Mouse (Mus musculus) heart, embryonic 11.5 days (tissue): ENCODE measurements at regions not wholly inside any gene's neighbourhood (a gene's known extent, or its start where the extent isn't known, plus 50 kb on each side); places are given as distances from the start of the nearest gene placed in this dataset.
"Not testable (repeated sequence)": the region's sequence is repeated elsewhere in the genome, so short reads cannot be mapped to it uniquely, and the experiment has no call there.

Source experiments
- ATAC-seq: fragments of 200-750 bp; cut with Nextera tagmentation; replicated peaks from 2 replicates; pipeline ENCODE4 v1.8.0; 2017; ENCODE audit warnings: moderate library complexity; ENCODE audit not compliant: insufficient number of reproducible peaks, low FRiP score, low TSS enrichment
- H3K27ac ChIP-seq: fragments of 300-500 bp; sonication (generic); 2 replicates; pipeline ENCODE4 v1.5.1; 2014; ENCODE audit warnings: mild to moderate bottlenecking, low read depth, low read length
- H3K27me3 ChIP-seq: fragments of 300-500 bp; sonication (generic); 2 replicates; pipeline ENCODE4 v1.6.1; 2014; ENCODE audit warnings: mild to moderate bottlenecking, low read length, mixed read lengths; ENCODE audit not compliant: control insufficient read depth, insufficient read depth
- H3K36me3 ChIP-seq: fragments of 300-500 bp; sonication (generic); 2 replicates; pipeline ENCODE4 v1.6.1; 2014; ENCODE audit warnings: mild to moderate bottlenecking, low read length, moderate library complexity, mixed read lengths; ENCODE audit not compliant: control insufficient read depth, insufficient read depth
- H3K4me1 ChIP-seq: fragments of 300-500 bp; sonication (generic); 2 replicates; pipeline ENCODE4 v1.6.1; 2014; ENCODE audit warnings: low read length; ENCODE audit not compliant: control insufficient read depth, insufficient read depth
- H3K4me2 ChIP-seq: fragments of 300-500 bp; sonication (generic); 2 replicates; pipeline ENCODE4 v1.6.1; 2014; ENCODE audit warnings: mild to moderate bottlenecking, moderate library complexity
- H3K4me3 ChIP-seq: fragments of 300-500 bp; sonication (generic); 2 replicates; pipeline ENCODE4 v1.5.1; 2014; ENCODE audit warnings: low read depth, low read length
- H3K9ac ChIP-seq: fragments of 300-500 bp; sonication (generic); 2 replicates; pipeline ENCODE4 v1.6.1; 2014; ENCODE audit warnings: mild to moderate bottlenecking, low read depth, low read length, moderate library complexity
- H3K9me3 ChIP-seq: fragments of 300-500 bp; sonication (generic); replicated peaks from 2 replicates; pipeline ENCODE4 v1.6.1; 2016; ENCODE audit warnings: low read length; ENCODE audit not compliant: control insufficient read depth
- WGBS: fragments of 180-500 bp; shearing (Covaris S2); extraction: QIAGEN DNeasy Blood & Tissue Kit; methylation state at CpG from one replicate; pipeline ENCODE4 v1.1.7; 2014; ENCODE audit not compliant: insufficient replicate concordance; 5-methylcytosine and 5-hydroxymethylcytosine counted together

GRCm38 (mm10) chr2:18509317-18509716 is 116.7 kb upstream of the Dnajc1 start:
- H3K4me1 ChIP-seq, result no peaks in the 10 kb centered on the region
- no peak overlapping the region for H3K4me3 ChIP-seq
- H3K4me2 ChIP-seq, result no peak overlapping the region
- ATAC-seq, result no peak
- H3K27ac ChIP-seq, result no peak overlapping the region
- H3K27me3 ChIP-seq, result no peaks in the 10 kb centered on the region
- no peaks in the 10 kb centered on the region for H3K36me3 ChIP-seq
- no peaks in the 10 kb centered on the region for H3K9me3 ChIP-seq
- no peak overlapping the region for H3K9ac ChIP-seq
- 87% methylated on average over 1 of the region's 1 CpGs for WGBS

DNA sequence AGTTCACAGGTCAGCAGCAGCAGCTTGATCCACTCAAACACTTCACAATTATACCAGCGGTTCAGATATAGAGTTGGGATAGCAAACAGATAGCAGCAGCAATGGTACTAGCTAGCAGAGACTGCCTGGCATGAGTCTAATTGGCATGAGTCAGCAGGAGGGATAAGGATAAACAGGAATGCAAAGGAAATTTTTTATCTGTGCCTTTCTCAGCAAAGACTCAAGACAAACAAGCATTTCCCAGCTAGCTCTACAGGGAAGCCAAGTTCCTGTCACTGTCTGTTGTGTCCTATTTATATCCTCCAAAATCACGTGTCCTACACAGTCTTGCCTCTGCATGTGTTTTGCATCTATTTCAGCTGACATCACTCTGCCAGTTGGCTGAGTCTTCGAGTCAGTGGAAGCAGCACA is 80.7 kb upstream of the Dnajc1 start:
- H3K27me3 ChIP-seq, result no peaks in the 10 kb centered on the region
- H3K36me3 ChIP-seq, result no peaks in the 10 kb centered on the region
- no peaks in the 10 kb centered on the region for H3K9me3 ChIP-seq
- H3K4me2 ChIP-seq, result no peak overlapping the region
- H3K9ac ChIP-seq, result no peak overlapping the region
- WGBS, result 23% methylated on average over 3 of the region's 3 CpGs
- H3K4me1 ChIP-seq, result no peaks in the 10 kb centered on the region
- no peak overlapping the region for H3K27ac ChIP-seq
- ATAC-seq, result peak; percentile 57; the same call in 1 of the 2 replicates
- no peak overlapping the region for H3K4me3 ChIP-seq

DNA sequence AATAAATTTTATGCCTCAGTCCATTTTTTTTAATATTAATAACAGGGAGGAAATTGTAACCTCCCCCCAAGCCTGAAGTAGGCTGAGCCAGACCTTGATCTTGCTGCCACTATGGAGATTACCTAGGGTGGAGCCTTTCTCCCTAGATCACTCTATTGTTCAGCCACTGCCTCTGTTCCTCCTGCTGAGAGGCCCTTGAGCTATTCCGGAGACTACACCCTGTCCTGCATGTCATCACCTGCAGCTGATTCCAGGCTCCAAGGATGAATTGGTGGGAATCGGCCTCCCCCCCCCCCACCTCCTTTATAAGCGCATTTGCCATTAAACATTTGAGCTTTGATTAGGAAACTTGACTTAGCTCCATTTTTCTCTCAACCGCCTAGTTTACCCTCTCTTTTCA is 68.3 kb upstream of the Dnajc1 start:
- Histone ChIP-seq H3K36me3 (no peaks in the 10 kb centered on the region), H3K4me3 (no peak overlapping the region), H3K9ac (no peak overlapping the region), H3K27ac (no peak overlapping the region), H3K4me1 (no peaks in the 10 kb centered on the region), H3K9me3 (no peaks in the 10 kb centered on the region), H3K27me3 (no peaks in the 10 kb centered on the region), H3K4me2 (no peak overlapping the region)
- ATAC-seq, result no peak
- 80% methylated on average over 4 of the region's 4 CpGs for WGBS

- WGBS, result 77% methylated on average over 3 of the region's 3 CpGs
- not testable (repeated sequence) for H3K27me3 ChIP-seq, ATAC-seq, H3K9ac ChIP-seq, H3K27ac ChIP-seq, H3K36me3 ChIP-seq, H3K9me3 ChIP-seq, H3K4me3 ChIP-seq, H3K4me2 ChIP-seq, H3K4me1 ChIP-seq
Observed at GRCm38 (mm10) chr2:18460281-18460680, 67.7 kb upstream of the Dnajc1 start.

- H3K4me2 ChIP-seq, result peak overlapping the region; percentile 48
- not testable (repeated sequence) for H3K9me3 ChIP-seq, H3K36me3 ChIP-seq, ATAC-seq, H3K27me3 ChIP-seq, H3K4me1 ChIP-seq, H3K9ac ChIP-seq, H3K27ac ChIP-seq
- 26% methylated on average over 2 of the region's 2 CpGs for WGBS
- H3K4me3 ChIP-seq, result peak overlapping the region; percentile 30
Observed at GRCm38 (mm10) chr2:18453426-18453825, 60.8 kb upstream of the Dnajc1 start.

DNA sequence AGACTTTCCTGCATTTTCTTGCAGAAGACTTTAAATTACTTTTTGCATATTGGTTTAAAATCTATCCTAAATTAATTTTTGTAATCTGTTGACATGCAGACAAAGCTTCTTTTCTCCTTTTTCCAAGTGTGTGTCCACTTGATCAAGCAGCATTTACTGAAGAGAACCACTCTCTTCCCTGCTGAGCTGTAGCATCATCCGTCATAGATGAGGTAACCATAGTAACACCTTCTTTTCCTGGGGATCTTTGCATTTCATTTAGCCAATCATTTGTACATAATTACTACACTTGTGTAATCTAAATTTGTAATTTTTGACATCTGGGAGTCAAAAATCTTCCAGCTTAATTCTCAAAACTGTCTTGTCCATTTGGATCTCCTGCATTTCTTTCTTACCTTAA is 53.2 kb upstream of the Dnajc1 start:
- ATAC-seq, result no peak
- Histone ChIP-seq H3K36me3 (no peaks in the 10 kb centered on the region), H3K27me3 (no peaks in the 10 kb centered on the region), H3K9ac (no peak overlapping the region), H3K4me1 (no peaks in the 10 kb centered on the region), H3K4me3 (no peak overlapping the region), H3K4me2 (no peak overlapping the region), H3K27ac (no peak overlapping the region), H3K9me3 (no peaks in the 10 kb centered on the region)
- 85% methylated on average over 1 of the region's 1 CpGs for WGBS
